Mouse (Mus musculus) bone marrow, adult 2 months (tissue): ENCODE results near the gene AF366264.

Source experiments
- CTCF ChIP-seq: fragments of 200-500 bp; IDR thresholded peaks from 2 replicates; pipeline ENCODE4 v1.5.1; 2011; ENCODE audit warnings: low read length, control low read depth; ENCODE audit not compliant: control insufficient read depth, insufficient read depth
- POLR2A ChIP-seq: fragments of 200-500 bp; IDR thresholded peaks from 2 replicates; pipeline ENCODE4 v1.6.1; 2011; ENCODE audit warnings: low read depth, mild to moderate bottlenecking, control low read depth, low read length, borderline replicate concordance; ENCODE audit not compliant: control insufficient read depth

DNA sequence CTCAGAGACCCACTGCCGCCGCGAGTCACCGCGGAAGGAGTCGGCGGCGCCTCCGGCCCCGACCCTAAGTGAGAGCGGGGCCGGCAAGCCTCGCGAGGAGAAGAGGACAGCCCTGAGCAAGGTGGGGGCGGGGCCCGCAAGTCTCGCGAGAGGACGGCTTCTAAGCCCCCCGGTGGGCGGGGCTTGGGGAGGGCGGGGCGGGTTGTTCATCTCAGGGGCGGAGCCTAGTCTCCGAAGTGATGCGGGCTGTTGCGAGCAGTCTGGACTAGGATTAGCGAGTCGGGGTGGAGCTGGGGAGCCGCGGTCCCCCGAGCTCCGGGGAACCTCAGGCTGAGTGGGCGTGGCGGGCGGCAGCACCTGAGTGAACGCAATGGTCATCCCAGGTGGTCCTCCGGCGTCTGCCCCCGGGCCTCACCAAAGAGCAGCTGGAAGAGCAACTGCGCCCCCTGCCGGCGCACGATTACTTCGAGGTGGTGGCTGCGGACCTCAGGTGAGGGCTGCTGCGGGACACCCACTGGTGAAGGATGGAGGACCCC, 52.4 kb downstream of the AF366264 start:
- TF ChIP-seq CTCF (peak; percentile 78), POLR2A (peak; percentile 53; the same call in 1 of the 2 replicates)
